Mouse (Mus musculus): ENCODE measurements around the gene Tatdn3. TPM values are rescaled to one million over a fixed set of nuclear protein-coding genes. Genes with fewer than 3 reads are reported as not detected.
A peak's percentile ranks its signal among the peaks of the same experiment; 100 is the strongest.

The Tatdn3 gene
- polyA plus RNA-seq, 1 experiment = 29.6 TPM

DNA sequence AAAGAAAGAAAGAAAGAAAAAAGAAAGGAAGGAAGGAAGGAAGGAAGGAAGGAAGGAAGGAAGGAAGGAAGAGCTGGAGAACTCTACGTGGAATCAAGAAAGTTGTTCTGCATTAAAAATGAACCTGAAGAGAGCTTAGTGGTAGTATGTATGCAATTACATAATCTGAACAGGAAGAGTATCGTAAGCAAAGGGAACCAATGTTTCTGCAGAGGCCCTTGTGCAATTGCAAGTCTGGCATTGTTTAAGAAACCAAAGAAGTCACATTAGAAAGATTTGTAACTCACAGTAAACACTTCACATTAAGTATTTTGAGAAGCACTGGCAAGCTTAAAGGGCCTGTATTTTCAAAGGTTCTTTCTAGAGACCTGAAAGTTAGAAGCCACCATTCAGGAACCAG, 39.6 kb downstream of the Tatdn3 start:
- Histone ChIP-seq H3K27ac (ENCODE audit: control insufficient read depth, insufficient read depth, low read depth, low read length, poor library complexity) (no peak overlapping the region), H3K4me3 (replicated peaks; ENCODE audit: control insufficient read depth, low read depth, low read length) (no peak overlapping the region), H3K4me1 (ENCODE audit: control insufficient read depth, insufficient read depth, low read length) (peaks cover 2% of the 10 kb centered on the region; the same call in 1 of the 2 replicates)
- TF ChIP-seq CTCF (IDR thresholded peaks at IDR 0.05; ENCODE audit: control insufficient read depth, insufficient read depth, low read length) (no peak), POLR2A (IDR thresholded peaks at IDR 0.05; ENCODE audit: borderline replicate concordance, control insufficient read depth, low read depth, low read length) (no peak)
- 25% methylated on average over 2 of the region's 2 CpGs for WGBS

DNA sequence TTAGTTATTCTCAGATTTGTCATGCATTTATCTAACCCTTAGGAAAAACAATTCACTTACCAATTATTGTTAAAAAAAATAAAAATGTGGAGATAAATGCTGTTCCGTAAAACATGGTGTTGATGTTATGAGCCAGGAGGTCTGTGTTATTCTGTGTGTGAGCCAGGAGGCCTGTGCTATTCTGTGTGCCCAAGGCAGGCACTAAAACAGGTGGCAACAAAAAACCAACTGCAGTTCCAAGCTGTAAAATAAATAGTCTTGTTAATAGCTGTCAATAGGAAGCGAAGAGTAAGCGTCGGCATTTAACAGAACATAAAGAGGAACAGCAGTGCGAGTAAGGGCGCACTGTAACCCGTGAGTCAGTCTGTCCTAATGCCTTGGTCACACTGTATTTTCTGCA, 41.7 kb downstream of the Tatdn3 start:
- TF ChIP-seq CTCF (IDR thresholded peaks at IDR 0.05; ENCODE audit: control insufficient read depth, insufficient read depth, low read length) = no peak
- no peak for TF ChIP-seq POLR2A (IDR thresholded peaks at IDR 0.05; ENCODE audit: borderline replicate concordance, control insufficient read depth, low read depth, low read length)
- Histone ChIP-seq H3K4me3 (replicated peaks; ENCODE audit: control insufficient read depth, low read depth, low read length) (no peak overlapping the region), H3K27ac (ENCODE audit: control insufficient read depth, insufficient read depth, low read depth, low read length, poor library complexity) (no peak overlapping the region), H3K4me1 (ENCODE audit: control insufficient read depth, insufficient read depth, low read length) (no peaks in the 10 kb centered on the region; the same call in 1 of the 2 replicates)
- WGBS = 87% methylated on average over 7 of the region's 7 CpGs

DNA sequence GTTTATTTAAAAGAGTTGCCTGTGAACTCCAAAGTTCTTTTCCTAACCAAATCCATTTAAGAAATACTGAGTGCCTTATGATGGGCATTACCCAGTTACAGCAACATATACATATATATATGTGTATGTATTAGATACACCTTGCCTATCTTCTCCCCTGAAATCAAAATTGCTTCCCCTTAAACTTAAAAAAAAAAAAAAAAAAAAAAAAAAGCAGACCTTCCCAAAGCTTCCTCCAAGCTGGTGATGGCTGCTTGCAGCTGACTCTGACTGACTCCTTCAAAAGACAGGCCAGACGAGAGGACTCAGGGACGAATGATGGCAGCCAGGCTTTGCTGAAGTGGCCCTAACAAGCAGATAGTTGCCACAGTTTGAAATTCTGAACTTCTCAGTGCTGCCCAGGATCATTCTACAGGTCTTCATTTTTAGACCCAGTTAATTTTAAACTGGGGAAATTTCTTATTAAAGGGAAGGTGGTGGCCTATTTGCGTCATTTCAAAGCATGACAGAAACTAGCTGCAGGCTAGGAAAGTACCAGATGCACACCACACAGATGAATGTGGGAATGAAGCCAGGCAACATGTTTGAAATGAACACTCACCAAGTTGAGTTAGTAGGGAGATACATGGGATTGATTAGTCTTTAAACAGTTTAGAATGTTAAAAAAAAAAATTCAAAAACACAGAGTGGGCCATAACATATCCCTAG, 42.4 kb downstream of the Tatdn3 start:
- TF ChIP-seq CTCF (IDR thresholded peaks at IDR 0.05; ENCODE audit: control insufficient read depth, insufficient read depth, low read length) (no peak), POLR2A (IDR thresholded peaks at IDR 0.05; ENCODE audit: borderline replicate concordance, control insufficient read depth, low read depth, low read length) (no peak)
- Histone ChIP-seq H3K4me3 (replicated peaks; ENCODE audit: control insufficient read depth, low read depth, low read length) (no peak overlapping the region), H3K4me1 (ENCODE audit: control insufficient read depth, insufficient read depth, low read length) (no peaks in the 10 kb centered on the region; the same call in 1 of the 2 replicates), H3K27ac (ENCODE audit: control insufficient read depth, insufficient read depth, low read depth, low read length, poor library complexity) (no peak overlapping the region)
- 85% methylated on average over 3 of the region's 3 CpGs for WGBS

DNA sequence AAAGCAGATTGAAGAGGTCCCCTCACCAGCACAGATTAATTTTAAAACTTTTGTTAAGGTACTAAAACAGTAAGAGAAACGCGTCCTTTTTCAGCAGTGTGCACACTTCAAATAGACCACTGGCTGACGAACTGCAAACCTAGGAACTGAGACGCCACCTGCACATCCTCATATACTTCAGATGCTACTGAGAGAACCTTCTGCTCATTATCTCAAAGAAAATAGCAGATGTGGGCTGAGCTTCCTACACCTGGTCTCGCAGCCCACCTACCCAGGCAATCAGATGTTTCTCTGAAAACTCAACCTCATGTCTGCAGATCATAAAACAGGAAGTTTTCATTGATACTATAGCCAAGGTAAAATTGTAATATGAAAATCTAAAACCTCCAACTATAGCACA, 42.9 kb downstream of the Tatdn3 start:
- no peaks in the 10 kb centered on the region; the same call in 1 of the 2 replicates for H3K4me1 ChIP-seq (ENCODE audit: control insufficient read depth, insufficient read depth, low read length)
- TF ChIP-seq CTCF (IDR thresholded peaks at IDR 0.05; ENCODE audit: control insufficient read depth, insufficient read depth, low read length) = no peak
- TF ChIP-seq POLR2A (IDR thresholded peaks at IDR 0.05; ENCODE audit: borderline replicate concordance, control insufficient read depth, low read depth, low read length) = no peak
- H3K4me3 ChIP-seq (replicated peaks; ENCODE audit: control insufficient read depth, low read depth, low read length) = no peak overlapping the region
- H3K27ac ChIP-seq (ENCODE audit: control insufficient read depth, insufficient read depth, low read depth, low read length, poor library complexity) = no peak overlapping the region
- 86% methylated on average over 5 of the region's 5 CpGs for WGBS

DNA sequence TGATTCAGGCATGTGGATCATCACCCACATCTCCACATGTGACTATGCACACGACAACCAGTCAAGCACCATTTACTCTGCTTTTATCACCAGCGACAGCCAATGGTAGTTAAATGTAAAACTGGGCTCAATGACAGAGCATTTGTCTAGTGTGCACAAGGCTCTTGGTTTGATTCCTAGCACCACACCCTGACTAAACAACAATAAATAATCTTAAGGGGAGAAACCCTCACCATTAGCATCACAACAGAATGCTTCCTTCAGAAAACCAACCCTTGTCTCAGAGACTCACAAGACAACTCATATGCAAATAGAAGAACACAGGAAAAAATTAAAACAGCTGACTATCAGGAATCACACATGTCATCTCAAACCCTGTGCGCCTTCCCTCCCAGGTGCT, 48.5 kb downstream of the Tatdn3 start:
- H3K27ac ChIP-seq (ENCODE audit: control insufficient read depth, insufficient read depth, low read depth, low read length, poor library complexity) = no peak overlapping the region
- H3K4me1 ChIP-seq (ENCODE audit: control insufficient read depth, insufficient read depth, low read length) = no peaks in the 10 kb centered on the region
- H3K4me3 ChIP-seq (replicated peaks; ENCODE audit: control insufficient read depth, low read depth, low read length) = no peak overlapping the region
- no peak for TF ChIP-seq CTCF (IDR thresholded peaks at IDR 0.05; ENCODE audit: control insufficient read depth, insufficient read depth, low read length)
- TF ChIP-seq POLR2A (IDR thresholded peaks at IDR 0.05; ENCODE audit: borderline replicate concordance, control insufficient read depth, low read depth, low read length) = no peak
- 88% methylated on average over 3 of the region's 3 CpGs for WGBS

DNA sequence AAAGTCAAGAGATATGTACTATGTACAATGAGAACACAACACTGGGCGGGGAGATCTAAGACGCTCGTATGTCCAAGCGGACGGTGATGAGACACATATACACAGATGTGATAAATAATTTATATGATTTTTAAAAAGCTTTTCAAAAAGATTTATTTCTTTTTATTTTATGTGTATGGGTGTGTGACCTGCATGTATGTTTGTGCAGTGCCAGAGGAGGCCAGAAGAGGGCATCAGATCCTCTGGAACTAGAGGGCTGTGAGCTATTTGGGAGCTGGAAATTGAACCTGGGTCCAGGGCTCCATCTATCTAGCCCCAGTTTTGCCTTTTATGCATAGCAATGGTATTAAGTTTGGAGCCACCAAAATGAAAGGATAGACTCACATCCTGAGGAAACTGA, 54.0 kb downstream of the Tatdn3 start:
- Histone ChIP-seq H3K4me1 (ENCODE audit: control insufficient read depth, insufficient read depth, low read length) (no peaks in the 10 kb centered on the region), H3K27ac (ENCODE audit: control insufficient read depth, insufficient read depth, low read depth, low read length, poor library complexity) (no peak overlapping the region), H3K4me3 (replicated peaks; ENCODE audit: control insufficient read depth, low read depth, low read length) (no peak overlapping the region)
- TF ChIP-seq POLR2A (IDR thresholded peaks at IDR 0.05; ENCODE audit: borderline replicate concordance, control insufficient read depth, low read depth, low read length) (no peak), CTCF (IDR thresholded peaks at IDR 0.05; ENCODE audit: control insufficient read depth, insufficient read depth, low read length) (peak; percentile 37; the same call in 1 of the 2 replicates)
- WGBS = 95% methylated on average over 5 of the region's 5 CpGs

DNA sequence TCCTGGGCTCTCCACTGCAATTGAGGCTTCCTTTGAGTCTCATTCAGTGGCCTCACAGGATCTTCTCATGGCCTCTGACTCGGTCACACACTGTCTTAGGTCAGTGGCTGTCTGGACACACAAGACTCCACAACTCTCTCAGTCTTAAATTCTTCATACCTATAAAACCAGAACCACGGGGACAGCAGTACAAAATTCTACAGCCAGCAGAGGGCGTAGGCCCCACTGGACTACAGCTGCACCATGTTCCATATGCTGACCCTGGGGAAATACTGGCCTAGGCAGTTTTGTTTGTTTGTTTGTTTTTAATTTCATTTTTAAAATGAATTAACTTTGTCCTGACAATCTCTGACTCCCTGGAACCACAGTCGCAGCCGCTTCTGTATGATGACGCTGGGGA, 60.5 kb downstream of the Tatdn3 start:
- WGBS = 69% methylated on average over 6 of the region's 6 CpGs
- Histone ChIP-seq H3K27ac (ENCODE audit: control insufficient read depth, insufficient read depth, low read depth, low read length, poor library complexity) (no peak overlapping the region), H3K4me3 (replicated peaks; ENCODE audit: control insufficient read depth, low read depth, low read length) (no peak overlapping the region), H3K4me1 (ENCODE audit: control insufficient read depth, insufficient read depth, low read length) (no peaks in the 10 kb centered on the region)
- TF ChIP-seq CTCF (IDR thresholded peaks at IDR 0.05; ENCODE audit: control insufficient read depth, insufficient read depth, low read length) = peak; percentile 48; the same call in 1 of the 2 replicates
- no peak for TF ChIP-seq POLR2A (IDR thresholded peaks at IDR 0.05; ENCODE audit: borderline replicate concordance, control insufficient read depth, low read depth, low read length)

DNA sequence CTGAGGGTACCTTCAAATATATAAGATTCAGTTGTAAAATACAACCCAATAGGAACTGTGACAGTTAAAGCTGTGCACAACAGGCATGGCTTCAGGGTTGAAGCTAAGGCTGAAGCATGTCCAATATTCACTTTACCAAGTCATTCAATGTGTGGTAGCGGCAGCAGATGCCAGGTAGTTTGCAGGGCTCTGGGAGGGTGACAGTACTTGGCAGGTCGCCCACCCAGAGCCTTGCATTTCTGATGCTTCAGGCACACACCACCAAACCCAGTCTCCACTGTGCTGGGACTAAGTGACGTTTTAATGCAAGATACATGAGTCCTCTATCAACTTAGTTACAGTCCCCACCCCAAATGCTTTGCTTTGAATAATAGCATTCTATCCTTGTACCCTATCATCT, 62.0 kb downstream of the Tatdn3 start:
- no peak for TF ChIP-seq CTCF (IDR thresholded peaks at IDR 0.05; ENCODE audit: control insufficient read depth, insufficient read depth, low read length)
- TF ChIP-seq POLR2A (IDR thresholded peaks at IDR 0.05; ENCODE audit: borderline replicate concordance, control insufficient read depth, low read depth, low read length) = no peak
- Histone ChIP-seq H3K27ac (ENCODE audit: control insufficient read depth, insufficient read depth, low read depth, low read length, poor library complexity) (no peak overlapping the region), H3K4me1 (ENCODE audit: control insufficient read depth, insufficient read depth, low read length) (no peaks in the 10 kb centered on the region), H3K4me3 (replicated peaks; ENCODE audit: control insufficient read depth, low read depth, low read length) (no peak overlapping the region)
- 74% methylated on average over 3 of the region's 3 CpGs for WGBS

Measured in bone marrow, adult 2 months (tissue).